Mouse (Mus musculus): ENCODE results near the gene Ccdc57.
"Not testable (repeated sequence)": the region's sequence is repeated elsewhere in the genome, so short reads cannot be mapped to it uniquely, and the experiment has no call there.

Ccdc57 gene

GRCm38 (mm10) chr11:120851582-120851981, 81.1 kb downstream of the Ccdc57 start:
- DNase-seq (ENCODE audit: low read depth, low spot score), result no peak

- no peak for DNase-seq (ENCODE audit: low read depth, low spot score)
Measured at GRCm38 (mm10) chr11:120851132-120851531, 81.5 kb downstream of the Ccdc57 start.

- no peak for DNase-seq (ENCODE audit: low read depth, low spot score)
Measured at GRCm38 (mm10) chr11:120850331-120851030, 82.2 kb downstream of the Ccdc57 start.

GRCm38 (mm10) chr11:120846725-120847475, 85.8 kb downstream of the Ccdc57 start:
- no peak for DNase-seq (ENCODE audit: low read depth, low spot score)

GRCm38 (mm10) chr11:120844329-120844728, 88.3 kb downstream of the Ccdc57 start:
- no peak for DNase-seq (ENCODE audit: low read depth, low spot score)

- no peak for DNase-seq (ENCODE audit: low read depth, low spot score)
Measured at GRCm38 (mm10) chr11:120833555-120834280, 99.0 kb downstream of the Ccdc57 start.

- DNase-seq (ENCODE audit: low read depth, low spot score), result not testable (repeated sequence)
Measured at GRCm38 (mm10) chr11:120832962-120833361, 99.7 kb downstream of the Ccdc57 start.

- DNase-seq (ENCODE audit: low read depth, low spot score), result no peak
Measured at GRCm38 (mm10) chr11:120831659-120832440, 100.8 kb downstream of the Ccdc57 start.

GRCm38 (mm10) chr11:120830686-120831085, 102.0 kb downstream of the Ccdc57 start:
- no peak for DNase-seq (ENCODE audit: low read depth, low spot score)

GRCm38 (mm10) chr11:120829757-120830532, 102.7 kb downstream of the Ccdc57 start:
- DNase-seq (ENCODE audit: low read depth, low spot score), result no peak

GRCm38 (mm10) chr11:120828416-120828815, 104.3 kb downstream of the Ccdc57 start:
- no peak for DNase-seq (ENCODE audit: low read depth, low spot score)

- no peak for DNase-seq (ENCODE audit: low read depth, low spot score)
Measured at GRCm38 (mm10) chr11:120826016-120826953, 106.4 kb downstream of the Ccdc57 start.

- no peak for DNase-seq (ENCODE audit: low read depth, low spot score)
Measured at GRCm38 (mm10) chr11:120825289-120825863, 107.3 kb downstream of the Ccdc57 start.

- DNase-seq (ENCODE audit: low read depth, low spot score), result no peak
Measured at GRCm38 (mm10) chr11:120824787-120825288, 107.8 kb downstream of the Ccdc57 start.

- DNase-seq (ENCODE audit: low read depth, low spot score), result peak; percentile 97
Measured at GRCm38 (mm10) chr11:120823956-120824786, 108.5 kb downstream of the Ccdc57 start, which contains the start of gene Fasn. Fasn (minus strand) TSS chr11:120824547.

GRCm38 (mm10) chr11:120823551-120823947, 109.1 kb downstream of the Ccdc57 start:
- DNase-seq (ENCODE audit: low read depth, low spot score), result peak; percentile 49

GRCm38 (mm10) chr11:120822831-120823550, 109.7 kb downstream of the Ccdc57 start:
- DNase-seq (ENCODE audit: low read depth, low spot score), result no peak
